Mouse (Mus musculus): ENCODE results near the gene Map3k21. TPM values are rescaled to one million over a fixed set of nuclear protein-coding genes. Genes with fewer than 3 reads are reported as not detected.

Gene Map3k21
- polyA plus RNA-seq, 1 experiment from 2014 or later = 0.27 TPM

- Histone ChIP-seq H3K9ac (no peak overlapping the region), H3K36me3 (no peaks in the 10 kb centered on the region), H3K4me2 (replicated peaks) (peak overlapping the region; percentile 91), H3K27ac (replicated peaks) (0 out of 2 replicates have a peak overlapping the region, but pooled peaks have one; percentile 25), H3K4me3 (replicated peaks) (peak overlapping the region; percentile 59), H3K4me1 (peaks cover 19% of the 10 kb centered on the region), H3K9me3 (replicated peaks) (no peaks in the 10 kb centered on the region), H3K27me3 (peaks cover 30% of the 10 kb centered on the region)
- no peak for ATAC-seq (ENCODE audit: insufficient number of reproducible peaks, low FRiP score, low TSS enrichment, low read depth)
- WGBS = 23% methylated on average over 6 of the region's 6 CpGs
Measured at GRCm38 (mm10) chr8:125996980-125997379, 86.7 kb downstream of the Map3k21 start.

Other genes with a start within 250 kb of the Map3k21 start
- gene Map10, start 240.6 kb upstream of the Map3k21 start, polyA plus RNA-seq (2015; fragmentation: Nextera tagmentation; extraction: Ambion mirVana) = 5.7 and 6.9 TPM in 2 replicates
- 35.6 and 42.6 TPM in 2 replicates for gene Ntpcr, start 180.5 kb upstream of the Map3k21 start, polyA plus RNA-seq (2015; fragmentation: Nextera tagmentation; extraction: Ambion mirVana)
- gene Pcnx2, start 12.1 kb upstream of the Map3k21 start, polyA plus RNA-seq (2015; fragmentation: Nextera tagmentation; extraction: Ambion mirVana) = 0.67 and 0.75 TPM in 2 replicates
- 20.5 and 25.4 TPM in 2 replicates for gene Kcnk1, start 84.7 kb downstream of the Map3k21 start, polyA plus RNA-seq (2015; fragmentation: Nextera tagmentation; extraction: Ambion mirVana)

Data from embryonic facial prominence, embryonic 15.5 days (tissue).